Mouse (Mus musculus): ENCODE measurements around the gene Atp6v0d1.
"Not testable (repeated sequence)": the region's sequence is repeated elsewhere in the genome, so short reads cannot be mapped to it uniquely, and the experiment has no call there.

Gene Atp6v0d1

GRCm38 (mm10) chr8:105565952-105566702, at the start of gene Atp6v0d1:
Atp6v0d1 (minus strand) TSS chr8:105566047.
- DNase-seq (ENCODE audit: low spot score in 2 of 2): peak; percentile 98 to 100

- DNase-seq (ENCODE audit: low spot score in 2 of 2): no peak
Measured at GRCm38 (mm10) chr8:105613830-105614511, 48.1 kb upstream of the Atp6v0d1 start.

DNA sequence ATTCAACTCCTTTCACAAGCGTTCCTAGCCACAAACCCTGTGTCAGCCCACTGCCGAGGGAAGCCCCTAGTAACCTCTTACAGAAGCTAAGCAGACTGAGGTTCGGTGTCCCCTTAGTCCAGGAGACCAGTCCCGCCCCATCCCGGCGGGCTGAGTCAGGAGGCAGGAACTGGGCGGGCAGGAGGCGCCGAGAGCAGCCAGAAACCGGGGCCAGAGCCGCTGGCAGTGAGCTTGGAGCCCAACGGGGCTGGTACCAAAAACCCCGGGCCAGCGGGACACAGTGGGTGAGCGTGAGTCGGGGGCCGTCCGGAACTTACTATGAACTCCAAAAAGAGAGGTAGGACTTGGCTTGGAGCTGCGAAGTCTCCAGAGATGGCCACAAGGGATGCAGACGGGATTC, 47.2 kb upstream of the Atp6v0d1 start:
- DNase-seq (ENCODE audit: low spot score in 2 of 2): no peak

- DNase-seq (ENCODE audit: low spot score in 2 of 2): peak in 1 of 2 experiments; percentile 48
Measured at GRCm38 (mm10) chr8:105611836-105612235, 46.0 kb upstream of the Atp6v0d1 start.

DNA sequence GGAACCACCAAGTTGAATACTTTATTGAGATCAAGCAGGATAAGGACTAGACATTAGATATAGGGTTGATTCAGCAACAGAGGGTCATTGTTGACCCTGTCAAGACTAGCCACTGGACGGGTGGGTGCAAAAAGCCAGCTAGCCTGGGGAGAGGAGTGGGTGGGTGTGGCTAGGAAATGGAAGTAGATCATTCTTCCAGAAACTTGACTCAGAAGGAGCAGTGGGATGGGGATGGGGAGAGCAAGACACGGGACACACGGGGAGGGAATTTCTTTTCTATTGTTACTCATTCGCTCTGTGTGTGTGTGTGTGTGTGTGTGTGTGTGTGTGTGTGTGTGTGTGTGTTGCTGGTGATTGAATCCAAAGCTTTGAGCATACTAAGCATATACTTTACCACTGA, 43.9 kb upstream of the Atp6v0d1 start:
- DNase-seq (ENCODE audit: low spot score in 2 of 2): no peak

- DNase-seq (ENCODE audit: low spot score in 2 of 2): no peak
Measured at GRCm38 (mm10) chr8:105609355-105609754, 43.5 kb upstream of the Atp6v0d1 start.

GRCm38 (mm10) chr8:105607684-105608083, 41.8 kb upstream of the Atp6v0d1 start:
- DNase-seq (ENCODE audit: low spot score in 2 of 2): peak in 1 of 2 experiments; percentile 40

DNA sequence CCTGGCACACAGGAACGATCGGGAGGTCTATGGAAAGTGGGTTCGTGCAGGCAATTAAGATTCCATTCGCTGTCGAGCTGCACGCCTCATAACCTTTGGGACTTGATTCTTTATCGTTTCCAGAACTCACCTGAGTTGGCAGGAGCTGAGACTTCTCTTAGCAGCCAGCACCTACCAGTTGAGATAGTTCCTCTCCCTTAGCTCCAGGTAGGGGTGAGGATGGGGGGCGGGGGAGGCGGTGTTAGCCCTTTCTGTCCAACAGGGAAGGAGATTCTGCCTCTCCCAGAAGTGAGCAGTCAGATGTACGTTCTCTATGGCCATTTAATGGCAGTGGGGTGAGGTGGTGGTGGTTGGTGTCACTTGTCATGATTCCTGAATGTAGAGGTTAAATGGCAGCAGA, 41.2 kb upstream of the Atp6v0d1 start:
- no peak for DNase-seq (ENCODE audit: low spot score in 2 of 2)

DNA sequence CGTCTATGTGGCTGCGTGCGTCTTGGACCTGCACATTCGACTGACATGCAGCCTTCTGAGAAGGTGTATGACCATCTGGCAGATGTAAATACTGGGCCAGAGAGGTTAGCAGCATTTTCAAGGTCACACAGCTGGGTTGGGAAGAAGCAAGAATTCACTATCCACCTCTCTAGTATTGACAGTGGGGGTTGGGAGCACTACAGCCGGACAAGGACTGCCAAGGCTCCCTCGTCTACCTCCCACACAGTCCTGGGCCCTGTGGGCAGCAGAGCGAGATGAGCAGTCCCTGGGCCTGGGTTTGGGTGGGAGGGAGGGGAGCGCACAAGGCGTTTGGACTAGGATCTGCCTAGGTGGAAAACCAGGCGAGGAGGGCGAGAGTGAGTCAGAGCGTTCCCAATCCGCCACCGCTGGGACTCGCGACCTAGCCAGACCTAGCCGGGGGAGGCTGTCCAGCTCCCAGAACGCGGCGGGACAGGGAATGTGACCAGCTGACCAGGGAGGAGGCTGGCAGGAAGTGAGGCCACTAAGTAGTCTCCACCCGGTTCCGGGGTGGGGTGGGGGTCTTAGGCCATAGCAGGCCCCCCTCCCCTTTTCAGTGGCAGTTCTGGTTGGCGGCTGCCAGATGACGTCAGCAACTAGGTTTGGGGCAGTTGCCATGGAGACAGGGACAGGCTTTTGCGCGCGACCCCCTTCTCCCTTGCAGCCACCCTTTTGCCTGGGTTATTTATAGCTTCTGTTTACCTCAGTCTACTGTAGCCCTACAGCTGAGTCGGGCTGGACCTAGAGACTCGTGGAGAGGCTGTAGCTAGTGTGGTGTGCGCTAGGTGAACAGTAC, 40.6 kb upstream of the Atp6v0d1 start:
- peak; percentile 76 to 82 for DNase-seq (ENCODE audit: low spot score in 2 of 2)

- peak in 1 of 2 experiments; percentile 40 for DNase-seq (ENCODE audit: low spot score in 2 of 2)
Measured at GRCm38 (mm10) chr8:105605491-105606188, 39.8 kb upstream of the Atp6v0d1 start.

DNA sequence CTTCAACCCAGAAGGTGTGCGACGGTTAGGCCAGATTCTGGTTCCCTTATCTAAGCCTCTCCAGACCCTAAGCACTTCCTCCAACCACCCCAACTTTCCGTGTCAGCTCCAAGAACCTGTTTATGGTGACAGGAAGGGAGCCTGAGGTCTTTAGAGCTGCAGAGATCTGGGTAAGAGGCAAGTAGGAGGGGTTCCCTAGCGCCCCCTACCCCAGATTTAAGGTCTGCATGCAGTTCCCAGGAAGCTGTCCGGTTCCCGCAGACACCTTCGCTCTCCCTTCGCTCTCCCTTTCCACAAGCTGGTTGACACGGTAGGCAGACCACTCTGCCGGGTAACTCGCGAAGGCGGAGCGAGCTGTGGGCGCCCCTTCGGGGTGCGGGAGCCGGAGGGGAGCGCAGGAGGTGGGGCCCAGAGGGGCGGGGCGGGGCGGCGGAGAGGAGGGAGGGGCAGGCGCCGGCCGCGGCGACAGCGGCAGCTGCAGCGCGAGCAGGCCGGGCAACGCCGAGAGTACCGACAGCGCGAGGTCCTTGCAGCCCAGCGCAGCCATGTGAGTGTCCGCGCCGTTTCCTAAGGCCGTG, 39.0 kb upstream of the Atp6v0d1 start, which contains the start of gene Ripor1:
Gene Ripor1 (plus strand): TSS at position 452 of the 578 bp plus-strand sequence.
- peak in 1 of 2 experiments; percentile 69 for DNase-seq (ENCODE audit: low spot score in 2 of 2)

DNA sequence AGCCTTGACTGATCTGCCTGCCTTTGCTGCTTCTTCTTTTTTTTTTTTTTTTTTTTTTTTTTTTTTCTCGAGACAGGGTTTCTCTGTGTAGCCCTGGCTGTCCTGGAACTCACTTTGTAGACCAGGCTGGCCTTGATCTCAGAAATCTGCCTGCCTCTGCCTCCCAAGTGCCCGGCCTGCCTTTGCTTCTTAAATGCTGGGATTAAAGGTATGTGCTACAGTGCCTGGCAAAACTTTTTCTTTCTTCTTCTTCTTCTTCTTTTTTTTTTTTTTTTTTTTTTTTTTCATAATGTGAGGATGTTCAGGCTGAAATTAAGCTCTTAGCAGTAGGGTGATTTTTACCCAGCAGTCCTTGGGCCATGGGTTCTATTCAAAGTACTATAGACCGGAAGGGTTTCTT, 36.7 kb upstream of the Atp6v0d1 start:
- DNase-seq (ENCODE audit: low spot score in 2 of 2): not testable (repeated sequence)

DNA sequence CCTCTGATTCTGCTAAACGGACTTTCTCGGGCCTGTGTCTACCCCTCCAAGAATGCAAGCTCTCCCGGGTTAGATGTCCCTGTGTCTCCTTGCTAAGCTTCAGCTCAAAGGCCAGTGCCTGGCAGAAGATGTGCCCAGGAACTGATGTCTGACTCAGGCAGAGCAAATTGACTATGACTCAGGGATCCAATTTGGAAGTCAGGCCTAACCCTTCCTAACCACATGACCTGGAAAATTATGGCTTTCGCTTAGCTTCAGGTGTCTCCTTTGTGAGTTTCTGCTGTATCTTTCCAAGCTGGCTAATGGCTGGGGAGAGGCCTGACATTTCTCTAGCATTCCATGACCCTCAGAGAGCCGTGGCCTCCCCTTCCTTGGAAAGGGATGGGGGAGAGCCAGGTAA, 35.5 kb upstream of the Atp6v0d1 start:
- DNase-seq (ENCODE audit: low spot score in 2 of 2): no peak

GRCm38 (mm10) chr8:105598777-105599176, 32.9 kb upstream of the Atp6v0d1 start:
- DNase-seq (ENCODE audit: low spot score in 2 of 2): no peak

GRCm38 (mm10) chr8:105596362-105597034, 30.7 kb upstream of the Atp6v0d1 start:
- no peak for DNase-seq (ENCODE audit: low spot score in 2 of 2)

GRCm38 (mm10) chr8:105594451-105595242, 28.8 kb upstream of the Atp6v0d1 start:
- no peak for DNase-seq (ENCODE audit: low spot score in 2 of 2)

GRCm38 (mm10) chr8:105593859-105594258, 28.0 kb upstream of the Atp6v0d1 start:
- peak in 1 of 2 experiments; percentile 50 for DNase-seq (ENCODE audit: low spot score in 2 of 2)

GRCm38 (mm10) chr8:105592431-105592830, 26.6 kb upstream of the Atp6v0d1 start:
- DNase-seq (ENCODE audit: low spot score in 2 of 2): no peak

DNA sequence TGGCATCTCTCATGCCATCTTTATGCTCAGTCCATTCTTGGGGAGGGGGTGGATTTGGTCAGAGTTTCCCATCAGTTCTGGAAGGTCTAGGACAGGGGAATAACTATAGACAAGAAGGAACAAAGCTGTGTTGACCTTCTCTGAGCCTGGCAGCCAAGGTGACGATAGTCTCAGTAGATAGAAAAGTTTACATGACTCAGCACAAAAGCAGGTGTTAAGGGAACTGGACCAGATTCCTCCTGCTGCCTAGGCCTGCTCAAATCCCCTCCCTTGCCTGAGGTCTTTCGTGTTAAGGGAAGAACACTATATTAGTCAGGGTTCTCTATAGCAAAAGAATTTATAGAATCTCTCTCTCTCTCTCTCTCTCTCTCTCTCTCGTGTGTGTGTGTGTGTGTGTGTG, 13.9 kb upstream of the Atp6v0d1 start:
- DNase-seq (ENCODE audit: low spot score in 2 of 2): no peak

- no peak for DNase-seq (ENCODE audit: low spot score in 2 of 2)
Measured at GRCm38 (mm10) chr8:105575538-105575937, 9.7 kb upstream of the Atp6v0d1 start.

All from left cerebral cortex, adult 9 months (tissue).